10 mouse cellular contexts compared by ENCODE assay signal in genomic region chr17:84792006-84792405, GRCm38 (mm10). TPM values are rescaled to one million over a fixed set of nuclear protein-coding genes. Genes with fewer than 3 reads are reported as not detected.
DNase-seq lines count a peak whose midpoint lies in the region; ATAC-seq lines count a peak whose summit lies in the region.
"Had no signal": no experiment of that assay in that cellular context is flagged by ENCODE, and none has a peak within 500 bp of the region (broad histone marks: within the 10 kb centered on the region; RNA-seq: fewer than 3 reads in every experiment).

No protein-coding gene starts in this region.

- no peak overlapping the region for H3K27ac ChIP-seq in forebrain, embryonic 10.5 days
- no peak overlapping the region for H3K27ac ChIP-seq in forebrain, embryonic 15.5 days (replicated peaks)
- H3K27ac ChIP-seq in midbrain, embryonic 10.5 days (replicated peaks) = no peak overlapping the region
- no peak overlapping the region for H3K27ac ChIP-seq in midbrain, embryonic 16.5 days (ENCODE audit: low read length)
- no peak overlapping the region for H3K27ac ChIP-seq in intestine, embryonic 15.5 days
- no peak overlapping the region for H3K27ac ChIP-seq in neural tube, embryonic 15.5 days (replicated peaks)

- 78% methylated on average over 5 of the region's 5 CpGs for WGBS in forebrain, embryonic 10.5 days
- WGBS in forebrain, embryonic 15.5 days = 69% methylated on average over 5 of the region's 5 CpGs
- 75% methylated on average over 5 of the region's 5 CpGs for whole genome bisulfite sequencing in midbrain, embryonic 10.5 days
- 53% methylated on average over 5 of the region's 5 CpGs for WGBS in midbrain, embryonic 16.5 days
- 61% methylated on average over 5 of the region's 5 CpGs for WGBS in intestine, embryonic 15.5 days
- 75% methylated on average over 5 of the region's 5 CpGs for WGBS in neural tube, embryonic 15.5 days

- no peaks in the 10 kb centered on the region for H3K27me3 ChIP-seq in forebrain, embryonic 10.5 days (ENCODE audit: poor library complexity, severe bottlenecking)
- H3K27me3 ChIP-seq in forebrain, embryonic 15.5 days = no peaks in the 10 kb centered on the region
- H3K27me3 ChIP-seq in midbrain, embryonic 10.5 days (ENCODE audit: low read depth, poor library complexity, severe bottlenecking) = no peaks in the 10 kb centered on the region
- H3K27me3 ChIP-seq in midbrain, embryonic 16.5 days (ENCODE audit: control insufficient read depth, insufficient read depth, low read depth, low read length) = no peaks in the 10 kb centered on the region
- H3K27me3 ChIP-seq in intestine, embryonic 15.5 days (replicated peaks) = no peaks in the 10 kb centered on the region
- no peaks in the 10 kb centered on the region for H3K27me3 ChIP-seq in neural tube, embryonic 15.5 days (replicated peaks)

- H3K4me3 ChIP-seq in forebrain, embryonic 10.5 days = peak overlapping the region; percentile 99; the same call in 1 of the 2 replicates
- no peak overlapping the region; the same call in 1 of the 2 replicates for H3K4me3 ChIP-seq in forebrain, embryonic 15.5 days
- H3K4me3 ChIP-seq in midbrain, embryonic 10.5 days = peak overlapping the region; percentile 99
- no peak overlapping the region for H3K4me3 ChIP-seq in midbrain, embryonic 16.5 days (ENCODE audit: low read depth, low read length)
- H3K4me3 ChIP-seq in intestine, embryonic 15.5 days (replicated peaks) = no peak overlapping the region
- no peak overlapping the region for H3K4me3 ChIP-seq in neural tube, embryonic 15.5 days (replicated peaks)

- H3K4me2 ChIP-seq in forebrain, embryonic 15.5 days (replicated peaks) = no peak overlapping the region
- H3K4me2 ChIP-seq in midbrain, embryonic 16.5 days (ENCODE audit: low read length) = no peak overlapping the region; the same call in 1 of the 2 replicates
- H3K4me2 ChIP-seq in intestine, embryonic 15.5 days (replicated peaks) = peak overlapping the region; percentile 74; the same call in 1 of the 2 replicates
- peak overlapping the region; percentile 89 for H3K4me2 ChIP-seq in neural tube, embryonic 15.5 days

- no peaks in the 10 kb centered on the region for H3K9me3 ChIP-seq in forebrain, embryonic 10.5 days
- H3K9me3 ChIP-seq in forebrain, embryonic 15.5 days = no peaks in the 10 kb centered on the region
- H3K9me3 ChIP-seq in midbrain, embryonic 10.5 days (replicated peaks) = no peaks in the 10 kb centered on the region
- H3K9me3 ChIP-seq in midbrain, embryonic 16.5 days (replicated peaks; ENCODE audit: control insufficient read depth, low read length, poor library complexity, severe bottlenecking) = no peaks in the 10 kb centered on the region
- H3K9me3 ChIP-seq in intestine, embryonic 15.5 days = no peaks in the 10 kb centered on the region
- no peaks in the 10 kb centered on the region for H3K9me3 ChIP-seq in neural tube, embryonic 15.5 days (replicated peaks)

- peaks cover 28% of the 10 kb centered on the region for H3K4me1 ChIP-seq in forebrain, embryonic 10.5 days
- H3K4me1 ChIP-seq in forebrain, embryonic 15.5 days = peaks cover 27% of the 10 kb centered on the region
- peaks cover 26% of the 10 kb centered on the region for H3K4me1 ChIP-seq in midbrain, embryonic 10.5 days
- H3K4me1 ChIP-seq in midbrain, embryonic 16.5 days (ENCODE audit: control insufficient read depth, insufficient read depth, low read length) = peaks cover 20% of the 10 kb centered on the region
- 0 out of 2 replicates have a peak, but pooled peaks cover 13% of the 10 kb centered on the region for H3K4me1 ChIP-seq in intestine, embryonic 15.5 days (replicated peaks)
- H3K4me1 ChIP-seq in neural tube, embryonic 15.5 days = peaks cover 32% of the 10 kb centered on the region

- intact Hi-C loops in left cerebral cortex, postnatal 25 days (cut with DNase I) = loop anchor here (5.0 kb wide), 1 partner anchor 85 kb away; no protein-coding TSS in a partner anchor

- no peak overlapping the region for H3K9ac ChIP-seq in forebrain, embryonic 15.5 days (replicated peaks)
- H3K9ac ChIP-seq in midbrain, embryonic 16.5 days (ENCODE audit: low read depth, low read length) = no peak overlapping the region
- H3K9ac ChIP-seq in intestine, embryonic 15.5 days = no peak overlapping the region
- H3K9ac ChIP-seq in neural tube, embryonic 15.5 days (replicated peaks) = no peak overlapping the region

- peaks cover 5% of the 10 kb centered on the region for H3K36me3 ChIP-seq in forebrain, embryonic 10.5 days (replicated peaks)
- no peaks in the 10 kb centered on the region for H3K36me3 ChIP-seq in forebrain, embryonic 15.5 days
- peaks cover 9% of the 10 kb centered on the region; the same call in 1 of the 2 replicates for H3K36me3 ChIP-seq in midbrain, embryonic 10.5 days
- H3K36me3 ChIP-seq in midbrain, embryonic 16.5 days (ENCODE audit: control insufficient read depth, insufficient read depth, low read length) = no peaks in the 10 kb centered on the region
- H3K36me3 ChIP-seq in intestine, embryonic 15.5 days = no peaks in the 10 kb centered on the region
- 0 out of 2 replicates have a peak, but pooled peaks cover 1% of the 10 kb centered on the region for H3K36me3 ChIP-seq in neural tube, embryonic 15.5 days

- DNase-seq in forebrain, embryonic 10.5 days (ENCODE audit: extremely low spot score, low spot score) = no peak
- DNase-seq in midbrain, embryonic 10.5 days (ENCODE audit: low spot score) = no peak
- no peak for DNase-seq in layer of hippocampus, postnatal 25 days (ENCODE audit: extremely low spot score in 1 of 2, low spot score in 1 of 2)
- DNase-seq in left cerebral cortex, postnatal 25 days (ENCODE audit: low spot score in 2 of 2) = no peak
- DNase-seq: cerebellum, adult 11-12 months; lung, postnatal 14 days had no signal

- no peak for ATAC-seq in forebrain, embryonic 15.5 days (replicated peaks)
- ATAC-seq in midbrain, embryonic 16.5 days = no peak
- no peak for ATAC-seq in intestine, embryonic 15.5 days
- ATAC-seq in neural tube, embryonic 15.5 days (ENCODE audit: low FRiP score) = no peak

RNA-seq across cellular contexts. Expression of gene Lrpprc, which starts 1.4 kb away (rescaled TPM):
- 52.5 and 56.2 TPM in 2 replicates for polyA plus RNA-seq in forebrain, embryonic 10.5 days (2016; fragmentation: Nextera tagmentation; extraction: Ambion mirVana)
- 44.2 and 44.4 TPM in 2 replicates for polyA plus RNA-seq in forebrain, embryonic 15.5 days (2015; fragmentation: Nextera tagmentation; extraction: Ambion mirVana)
- 49.4 and 50.4 TPM in 2 replicates for polyA plus RNA-seq in midbrain, embryonic 10.5 days (2016; fragmentation: Nextera tagmentation; extraction: Ambion mirVana)
- polyA plus RNA-seq in midbrain, embryonic 16.5 days (2015; fragmentation: Nextera tagmentation; extraction: Ambion mirVana) = 47.5 and 51.0 TPM in 2 replicates
- 56.7 and 57.0 TPM in 2 replicates for polyA plus RNA-seq in intestine, embryonic 15.5 days (2015; fragmentation: Nextera tagmentation; extraction: Ambion mirVana)
- polyA plus RNA-seq in neural tube, embryonic 15.5 days (2015; fragmentation: Nextera tagmentation; extraction: Ambion mirVana) = 46.5 and 47.2 TPM in 2 replicates
- 10 to 100 TPM; 60.3 to 61.0 TPM for total RNA-seq in layer of hippocampus, postnatal 25 days (2021)
- 10 to 100 TPM; 60.1 TPM for total RNA-seq in left cerebral cortex, postnatal 25 days (2021)

Comparison
In these comparisons a context has a peak if more than half of its experiments do, and no peak if none do; other contexts are left out.
1. H3K4me3 ChIP-seq: peak in forebrain, embryonic 10.5 days (single experiment) and midbrain, embryonic 10.5 days (single experiment); none in forebrain, embryonic 15.5 days (single experiment), midbrain, embryonic 16.5 days (single experiment), intestine, embryonic 15.5 days (single experiment) and neural tube, embryonic 15.5 days (single experiment).
2. H3K4me2 ChIP-seq: peak in intestine, embryonic 15.5 days (single experiment) and neural tube, embryonic 15.5 days (single experiment); none in forebrain, embryonic 15.5 days (single experiment) and midbrain, embryonic 16.5 days (single experiment).